Mouse (Mus musculus) liver, adult 2 months (tissue): ENCODE measurements around the gene Creb5. TPM values are rescaled to one million over a fixed set of nuclear protein-coding genes. Genes with fewer than 3 reads are reported as not detected.

Source experiments
- DNase-seq: peaks from one replicate; pipeline ENCODE4 v3.0.0-alpha.2; 2011; ENCODE audit warnings: low read depth, low spot score; ENCODE audit errors: extremely low read depth
- H3K27ac ChIP-seq: fragments of 200-500 bp; replicated peaks from 2 replicates; pipeline ENCODE4 v1.5.1; 2012; ENCODE audit warnings: low read depth, mild to moderate bottlenecking, control low read depth, inconsistent platforms, low read length; ENCODE audit not compliant: insufficient read depth
- H3K27me3 ChIP-seq: fragments of 200-500 bp; 2 replicates; pipeline ENCODE4 v1.6.1; 2012; ENCODE audit warnings: mild to moderate bottlenecking, moderate library complexity, low read length, inconsistent platforms; ENCODE audit not compliant: control insufficient read depth, insufficient read depth
- H3K36me3 ChIP-seq: fragments of 200-500 bp; 2 replicates; pipeline ENCODE4 v1.6.1; 2012; ENCODE audit warnings: low read length, inconsistent platforms; ENCODE audit not compliant: control insufficient read depth, insufficient read depth
- H3K4me1 ChIP-seq: fragments of 200-500 bp; 2 replicates; pipeline ENCODE4 v1.6.1; 2011; ENCODE audit warnings: low read length; ENCODE audit not compliant: control insufficient read depth, insufficient read depth
- H3K4me3 ChIP-seq: fragments of 200-500 bp; 2 replicates; pipeline ENCODE4 v1.5.1; 2011; ENCODE audit warnings: low read depth, mild to moderate bottlenecking, control low read depth, low read length, moderate library complexity; ENCODE audit not compliant: insufficient read depth
- H3K79me2 ChIP-seq: fragments of 200-500 bp; 2 replicates; pipeline ENCODE4 v1.6.1; 2012; ENCODE audit warnings: inconsistent platforms, mild to moderate bottlenecking, low read length, moderate library complexity; ENCODE audit not compliant: control insufficient read depth, insufficient read depth
- H3K9ac ChIP-seq: fragments of 200-500 bp; 2 replicates; pipeline ENCODE4 v1.6.1; 2012; ENCODE audit warnings: low read depth, mild to moderate bottlenecking, control low read depth, inconsistent platforms, low read length
- CTCF ChIP-seq: fragments of 200-500 bp; IDR thresholded peaks from 2 replicates; pipeline ENCODE4 v1.5.1; 2011; ENCODE audit warnings: low read depth, low read length, control low read depth
- POLR2A ChIP-seq: fragments of 200-500 bp; IDR thresholded peaks from 2 replicates; pipeline ENCODE4 v1.6.1; 2011; ENCODE audit warnings: low read length, control low read depth; ENCODE audit not compliant: insufficient read depth; ENCODE audit errors: extremely low read depth
- WGBS: fragments of 180-500 bp; shearing (Covaris S2); methylation state at CpG from one replicate; pipeline ENCODE4 v1.1.7; 2018; 5-methylcytosine and 5-hydroxymethylcytosine counted together
- polyA plus RNA-seq: library from polyadenylated mRNA; depleted of rRNA; stranded (reverse); fragments of >200 nt; gene quantifications from 2 replicates; pipeline ENCODE4 v1.2.3, GENCODE M21; 2012
- total RNA-seq: library from RNA; depleted of rRNA; stranded (reverse); fragments of >200 nt; gene quantifications from 2 replicates; pipeline ENCODE4 v1.2.3, GENCODE M21; 2014

The Creb5 gene
- total and polyA plus RNA-seq, 2 experiments, result 0.02 to 0.18 TPM

GRCm38 (mm10) chr6:53374315-53374941 is 87.4 kb downstream of the Creb5 start:
- no peak overlapping the region for H3K4me3 ChIP-seq
- peak; percentile 67 for DNase-seq
- H3K9ac ChIP-seq, result no peak overlapping the region
- no peaks in the 10 kb centered on the region; the same call in 1 of the 2 replicates for H3K4me1 ChIP-seq
- no peak overlapping the region for H3K27ac ChIP-seq
- H3K27me3 ChIP-seq, result no peaks in the 10 kb centered on the region
- H3K79me2 ChIP-seq, result no peaks in the 10 kb centered on the region
- no peaks in the 10 kb centered on the region for H3K36me3 ChIP-seq
- WGBS, result 14% methylated on average over 3 of the region's 3 CpGs
- TF ChIP-seq CTCF, result no peak
- TF ChIP-seq POLR2A, result no peak

GRCm38 (mm10) chr6:53389277-53389676 is 102.2 kb downstream of the Creb5 start:
- Histone ChIP-seq H3K36me3 (no peaks in the 10 kb centered on the region), H3K27me3 (no peaks in the 10 kb centered on the region), H3K27ac (no peak overlapping the region), H3K4me1 (no peaks in the 10 kb centered on the region), H3K4me3 (no peak overlapping the region), H3K9ac (no peak overlapping the region), H3K79me2 (no peaks in the 10 kb centered on the region)
- TF ChIP-seq POLR2A, result no peak
- no peak for TF ChIP-seq CTCF
- 88% methylated on average over 5 of the region's 5 CpGs for WGBS
- no peak for DNase-seq

GRCm38 (mm10) chr6:53390413-53390812 is 103.3 kb downstream of the Creb5 start:
- Histone ChIP-seq H3K27ac (no peak overlapping the region), H3K4me1 (no peaks in the 10 kb centered on the region), H3K27me3 (no peaks in the 10 kb centered on the region), H3K4me3 (no peak overlapping the region), H3K79me2 (no peaks in the 10 kb centered on the region), H3K36me3 (no peaks in the 10 kb centered on the region), H3K9ac (no peak overlapping the region)
- peak; percentile 23 for DNase-seq
- TF ChIP-seq CTCF (no peak), POLR2A (no peak)
- 38% methylated on average over 6 of the region's 6 CpGs for WGBS

GRCm38 (mm10) chr6:53394026-53394425 is 107.0 kb downstream of the Creb5 start:
- Histone ChIP-seq H3K9ac (no peak overlapping the region), H3K79me2 (no peaks in the 10 kb centered on the region), H3K4me1 (no peaks in the 10 kb centered on the region), H3K27me3 (0 out of 2 replicates have a peak, but pooled peaks cover 2% of the 10 kb centered on the region), H3K27ac (no peak overlapping the region), H3K4me3 (no peak overlapping the region), H3K36me3 (no peaks in the 10 kb centered on the region)
- DNase-seq, result no peak
- TF ChIP-seq CTCF, result no peak
- no peak for TF ChIP-seq POLR2A
- WGBS, result 49% methylated on average over 7 of the region's 7 CpGs

- H3K4me3 ChIP-seq, result no peak overlapping the region
- no peak overlapping the region for H3K9ac ChIP-seq
- TF ChIP-seq CTCF (no peak), POLR2A (no peak)
- no peaks in the 10 kb centered on the region for H3K36me3 ChIP-seq
- 76% methylated on average over 4 of the region's 4 CpGs for WGBS
- no peaks in the 10 kb centered on the region for H3K4me1 ChIP-seq
- 0 out of 2 replicates have a peak, but pooled peaks cover 2% of the 10 kb centered on the region for H3K27me3 ChIP-seq
- no peak overlapping the region for H3K27ac ChIP-seq
- no peak for DNase-seq
- no peaks in the 10 kb centered on the region for H3K79me2 ChIP-seq
Measured at GRCm38 (mm10) chr6:53395208-53395607, 108.1 kb downstream of the Creb5 start.

- Histone ChIP-seq H3K79me2 (no peaks in the 10 kb centered on the region), H3K4me3 (no peak overlapping the region), H3K36me3 (no peaks in the 10 kb centered on the region), H3K9ac (no peak overlapping the region), H3K4me1 (no peaks in the 10 kb centered on the region), H3K27ac (no peak overlapping the region), H3K27me3 (0 out of 2 replicates have a peak, but pooled peaks cover 2% of the 10 kb centered on the region)
- TF ChIP-seq POLR2A (no peak), CTCF (no peak)
- WGBS, result 86% methylated on average over 3 of the region's 3 CpGs
- no peak for DNase-seq
Measured at GRCm38 (mm10) chr6:53396421-53396820, 109.4 kb downstream of the Creb5 start.
